Mouse (Mus musculus) left cerebral cortex, adult 6 months (tissue): ENCODE measurements around the gene Crygf. TPM values are rescaled to one million over a fixed set of nuclear protein-coding genes. Genes with fewer than 3 reads are reported as not detected.

ENCODE experiments used
- long read RNA-seq, 2 experiments: library from polyadenylated mRNA; unstranded; transcript quantifications; one replicate each; pipeline ENCODE4 v2.0.0; 2019 to 2020
- polyA plus RNA-seq: library from polyadenylated mRNA; unstranded; fragments of <200 nt; fragmentation: Nextera tagmentation; gene quantifications from 2 replicates; pipeline ENCODE4 v1.2.3, GENCODE M21; 2021

Crygf gene
- not detected in 2 replicates for polyA plus RNA-seq
- long read RNA-seq, experiment 1 = 0 reads
- long read RNA-seq, experiment 2 = 0 reads

GRCm38 (mm10) chr1:65926294-65926693 is at the start of gene Crygf:
Gene Crygf (plus strand): TSS chr1:65926520.

Other genes with a start within 250 kb of the Crygf start
- gene Map2, start 248.8 kb downstream of the Crygf start, polyA plus RNA-seq = 240 and 340 TPM in 2 replicates